Mouse (Mus musculus) gastrocnemius, postnatal 14 days (tissue): ENCODE measurements around the gene Ggnbp2. TPM values are rescaled to one million over a fixed set of nuclear protein-coding genes. Genes with fewer than 3 reads are reported as not detected.
"Not testable (repeated sequence)": the region's sequence is repeated elsewhere in the genome, so short reads cannot be mapped to it uniquely, and the experiment has no call there.

Experiments used
- DNase-seq: peaks from one replicate; pipeline ENCODE4 v3.0.0; 2021; ENCODE audit warnings: mixed read lengths
- intact Hi-C: fragments of 180-260 bp; cut with DNase I; formaldehyde crosslinking; loops from one replicate; pipeline ENCODE4 v1.15.1; 2025; ENCODE audit warnings: low total_unique reads
- total RNA-seq, 2 experiments: library from RNA; stranded (reverse); gene quantifications; 2 replicates each; pipeline ENCODE4 v1.2.3; 2021

The Ggnbp2 gene
- total RNA-seq, 2 experiments from 2014 or later, result 33.9 to 40.8 TPM

GRCm38 (mm10) chr11:84880971-84881370 is 10.4 kb upstream of the Ggnbp2 start:
- intact Hi-C loops, result no loop called here
- DNase-seq, result no peak

- intact Hi-C loops, result no loop called here
Measured at GRCm38 (mm10) chr11:84880465-84880961, 9.9 kb upstream of the Ggnbp2 start.

GRCm38 (mm10) chr11:84879772-84880464 is 9.3 kb upstream of the Ggnbp2 start, which contains the start of the genes Myo19 and Pigw:
Gene Myo19 (plus strand): TSS chr11:84880148.
Gene Pigw (minus strand): TSS chr11:84880285.
- DNase-seq, result peak; percentile 87
- intact Hi-C loops, result no loop called here

More at GRCm38 (mm10) chr11:84880465-84880961, 9.9 kb upstream of the Ggnbp2 start:
- peak; percentile 53 for DNase-seq

- intact Hi-C loops, result no loop called here
- no peak for DNase-seq
Measured at GRCm38 (mm10) chr11:84879007-84879771, 8.6 kb upstream of the Ggnbp2 start.

DNA sequence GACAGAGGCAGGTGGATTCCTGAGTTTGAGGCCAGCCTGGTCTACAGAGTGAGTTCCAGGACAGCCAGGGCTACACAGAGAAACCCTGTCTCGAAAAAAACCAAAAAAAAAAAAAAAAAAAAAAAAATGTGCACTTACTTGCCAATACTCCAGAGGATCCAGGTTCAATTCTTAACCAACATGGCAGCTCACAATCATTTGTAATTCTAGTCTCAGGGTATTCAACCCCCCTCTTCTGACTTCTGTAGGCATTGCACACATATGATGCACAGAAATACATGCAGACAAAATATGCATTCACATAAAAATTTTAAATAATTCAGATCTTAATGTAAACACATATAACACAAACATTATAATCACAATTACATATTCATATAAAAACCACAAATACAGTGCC is 5.4 kb upstream of the Ggnbp2 start:
- DNase-seq, intact Hi-C loops: not testable (repeated sequence)

DNA sequence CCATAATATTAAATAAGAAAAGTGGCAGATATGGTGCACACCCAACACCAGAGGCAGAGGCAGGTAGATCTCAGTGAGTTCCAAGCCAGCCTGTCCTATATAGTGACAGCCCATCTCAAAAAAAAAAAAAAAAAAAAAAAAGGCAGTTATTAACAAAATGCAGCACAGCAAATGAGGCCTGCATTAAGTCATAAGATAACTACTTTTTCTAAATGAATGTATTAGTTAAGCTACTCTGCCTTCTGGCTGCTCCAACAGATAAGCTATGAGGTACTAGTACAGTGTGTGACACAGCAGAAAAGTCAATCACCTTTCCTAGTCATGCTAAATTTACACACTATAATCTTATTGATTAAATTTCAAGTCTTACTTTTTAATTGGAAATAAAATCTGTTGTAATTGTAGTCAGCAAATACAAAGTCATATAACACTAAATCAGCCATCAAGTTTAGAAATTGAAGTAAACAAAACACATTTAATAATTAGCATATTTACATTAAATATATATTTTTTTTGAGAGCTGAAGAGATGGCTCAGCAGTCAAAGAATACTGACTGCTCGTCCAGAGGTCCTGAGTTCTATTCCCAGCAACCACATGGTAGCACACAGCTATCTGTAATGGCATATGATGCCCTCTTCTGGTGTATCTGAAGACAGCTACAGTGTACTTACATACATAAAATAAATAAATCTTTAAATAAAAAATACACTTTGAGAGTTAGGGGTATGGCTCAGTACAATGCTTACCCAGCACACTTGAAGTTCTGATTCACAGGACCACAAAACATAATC is 2.6 kb upstream of the Ggnbp2 start:
- no peak for DNase-seq
- intact Hi-C loops, result no loop called here

DNA sequence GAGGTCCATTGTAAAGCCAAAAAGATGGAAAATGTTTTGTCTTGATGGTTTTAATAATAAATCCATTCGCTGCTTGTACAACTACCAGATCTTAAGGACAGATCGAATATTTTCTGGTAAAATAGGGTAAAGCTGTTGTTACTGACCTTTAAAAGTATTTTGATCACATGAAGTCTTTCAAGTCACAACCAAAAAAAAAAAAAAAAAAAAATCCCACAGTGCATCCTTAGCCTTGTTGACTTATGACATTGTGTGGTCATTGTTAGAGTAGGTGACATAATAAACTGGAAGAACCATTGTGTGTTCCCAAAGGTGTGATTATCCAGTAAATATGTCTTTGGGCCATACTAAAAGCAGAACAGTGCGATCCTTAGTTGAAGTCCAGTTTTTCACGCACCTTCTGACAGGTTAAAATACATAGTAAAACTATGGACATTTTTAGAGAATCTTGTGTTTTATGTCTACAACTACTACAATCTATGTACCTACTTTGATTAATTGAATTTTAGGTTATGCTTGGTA is 992 bp upstream of the Ggnbp2 start:
- no peak for DNase-seq
- intact Hi-C loops, result no loop called here

- intact Hi-C loops, result no loop called here
- DNase-seq, result no peak
Measured at GRCm38 (mm10) chr11:84871046-84871445, 429 bp upstream of the Ggnbp2 start.

- DNase-seq, result peak; percentile 97
- intact Hi-C loops, result no loop called here
Measured at GRCm38 (mm10) chr11:84869537-84870232, 932 bp downstream of the Ggnbp2 start.

DNA sequence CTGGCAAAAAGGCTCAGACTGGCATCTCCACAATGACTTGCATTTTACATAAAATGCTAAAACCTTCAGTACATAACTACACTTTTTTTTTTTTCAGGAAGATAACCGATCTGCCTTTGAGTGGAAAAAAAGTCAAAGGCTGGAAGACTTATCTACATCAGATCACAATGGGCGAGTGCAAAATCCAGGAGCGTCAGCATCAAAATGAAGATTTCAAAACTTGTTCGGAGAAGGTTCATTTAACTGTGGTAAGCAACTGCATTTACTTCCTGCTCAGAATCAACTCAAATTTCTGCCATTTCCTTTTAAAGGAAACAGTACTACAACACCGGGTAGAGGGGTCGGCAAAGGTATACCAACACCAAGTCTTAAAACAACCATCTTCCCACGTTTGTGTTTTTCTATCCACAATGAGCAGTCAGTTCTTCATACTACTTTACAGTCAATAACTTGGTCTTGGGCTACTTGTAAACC is 1.8 kb downstream of the Ggnbp2 start:
- DNase-seq, result no peak
- intact Hi-C loops, result no loop called here

DNA sequence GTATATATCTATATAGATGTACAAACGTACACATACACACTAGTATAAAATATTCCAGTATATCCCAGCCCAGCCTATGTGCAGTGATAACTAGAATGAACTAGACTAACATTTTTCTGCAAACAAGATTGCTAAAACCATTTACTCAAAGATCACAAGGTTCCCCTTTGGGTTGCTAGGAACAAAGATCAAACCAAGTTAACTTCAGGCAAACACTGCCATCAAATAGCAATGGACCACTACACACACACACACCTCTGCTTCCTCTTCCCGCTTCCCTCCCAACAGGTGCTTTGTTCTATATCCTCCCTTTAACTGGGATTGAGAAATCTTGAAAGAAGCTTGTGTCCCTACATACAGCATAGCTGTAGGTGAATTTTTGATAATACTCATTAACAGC is 3.0 kb downstream of the Ggnbp2 start:
- DNase-seq, result no peak
- intact Hi-C loops, result no loop called here

DNA sequence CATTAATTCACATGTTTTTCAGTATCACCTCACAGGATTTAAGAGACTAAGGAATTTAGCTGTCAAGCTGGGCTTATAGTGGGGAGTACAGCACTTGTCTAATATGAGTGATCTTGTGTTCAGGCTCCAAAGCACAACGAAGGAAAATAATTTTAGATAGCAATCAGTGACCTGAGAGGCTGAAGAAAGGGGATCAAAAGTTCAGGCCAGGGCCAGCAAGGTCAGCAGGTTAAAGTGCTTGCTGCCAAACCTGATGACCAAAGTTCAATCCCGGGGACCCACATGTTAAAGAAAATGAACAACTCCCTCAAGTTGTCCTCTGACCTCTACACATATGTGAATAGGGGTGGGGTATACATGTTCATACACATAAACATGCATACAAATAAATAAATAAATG is 5.3 kb downstream of the Ggnbp2 start:
- intact Hi-C loops, result no loop called here

DNA sequence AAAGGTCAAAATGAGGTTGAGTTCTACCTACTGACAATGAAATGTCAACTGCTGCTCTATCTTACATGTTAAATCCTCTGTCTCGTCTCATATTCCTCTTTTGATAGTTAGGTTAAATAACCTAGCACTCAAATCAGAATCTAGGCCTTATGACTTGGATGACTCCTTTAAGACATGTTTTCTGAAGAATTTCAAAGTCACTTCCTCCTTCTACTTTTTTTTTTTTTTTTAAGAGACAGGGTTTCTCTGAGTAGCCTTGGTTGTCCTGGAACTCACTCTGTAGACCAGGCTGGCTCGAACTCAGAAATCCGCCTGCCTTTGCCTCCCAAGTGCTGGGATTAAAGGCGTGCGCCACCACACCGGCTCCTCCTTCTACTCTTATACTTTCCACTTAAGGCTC is 15.3 kb downstream of the Ggnbp2 start:
- DNase-seq, result no peak
- intact Hi-C loops, result no loop called here

More for the DNA sequence above, 5.3 kb downstream of the Ggnbp2 start:
- DNase-seq, result no peak

DNA sequence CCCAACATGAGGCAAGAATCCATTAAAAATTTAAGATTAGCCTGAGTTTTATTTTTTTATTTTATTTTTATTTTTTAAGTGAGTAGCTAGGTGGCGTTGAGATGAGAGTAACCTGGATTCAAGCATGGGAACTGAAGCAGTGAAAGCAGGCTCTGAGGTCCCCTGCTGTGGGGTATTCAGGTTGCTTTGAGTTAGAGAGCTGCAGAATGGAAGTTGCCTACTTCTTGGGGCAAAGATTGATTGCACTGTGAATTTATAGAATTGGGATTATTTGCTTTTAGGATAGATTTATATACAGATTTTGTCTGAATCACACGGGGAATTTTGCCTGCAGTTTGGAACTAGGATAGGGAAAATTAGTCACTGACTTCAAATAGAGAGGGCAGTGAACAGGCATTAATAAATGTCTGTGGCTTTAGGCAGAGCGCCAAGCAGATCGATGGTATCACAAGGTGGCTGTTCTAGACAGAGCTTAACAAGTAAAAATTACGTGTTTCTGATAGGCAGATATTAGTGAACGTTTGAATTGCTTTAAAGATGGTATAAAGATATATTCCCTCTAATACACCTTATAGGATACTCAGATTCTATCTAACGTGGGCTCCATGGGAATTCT is 23.0 kb downstream of the Ggnbp2 start:
- no peak for DNase-seq
- intact Hi-C loops, result no loop called here

- no peak for DNase-seq
- intact Hi-C loops, result no loop called here
Measured at GRCm38 (mm10) chr11:84846741-84847474, 23.7 kb downstream of the Ggnbp2 start.

GRCm38 (mm10) chr11:84839330-84839729 is 31.3 kb downstream of the Ggnbp2 start:
- DNase-seq, result no peak
- intact Hi-C loops, result no loop called here

DNA sequence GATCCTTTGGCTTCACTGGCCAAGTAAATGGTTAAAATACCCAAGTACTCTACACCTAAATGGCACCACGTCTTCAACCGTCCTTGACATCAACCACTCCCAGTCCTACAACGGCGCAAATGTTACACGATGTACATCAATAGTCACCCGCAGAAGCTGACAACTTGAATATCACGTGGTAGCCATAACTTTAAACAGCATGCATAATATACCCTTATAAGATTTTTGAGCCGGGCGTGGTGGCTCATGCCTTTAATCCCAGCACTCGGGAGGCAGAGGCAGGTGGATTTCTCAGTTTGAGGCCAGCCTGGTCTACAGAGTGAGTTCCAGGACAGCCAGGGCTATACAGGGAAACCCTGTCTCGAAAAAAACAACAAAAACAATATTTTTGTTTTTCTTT is 41.1 kb downstream of the Ggnbp2 start:
- DNase-seq, result not testable (repeated sequence)

More for the DNA sequence above, 41.1 kb downstream of the Ggnbp2 start:
- intact Hi-C loops, result not testable (repeated sequence)
